Mouse (Mus musculus): ENCODE data around the gene Gm29427. TPM values are rescaled to one million over a fixed set of nuclear protein-coding genes. Genes with fewer than 3 reads are reported as not detected.
A peak's percentile ranks its signal among the peaks of the same experiment; 100 is the strongest.

The Gm29427 gene
- polyA plus RNA-seq, 1 experiment from 2014 or later, result not detected

DNA sequence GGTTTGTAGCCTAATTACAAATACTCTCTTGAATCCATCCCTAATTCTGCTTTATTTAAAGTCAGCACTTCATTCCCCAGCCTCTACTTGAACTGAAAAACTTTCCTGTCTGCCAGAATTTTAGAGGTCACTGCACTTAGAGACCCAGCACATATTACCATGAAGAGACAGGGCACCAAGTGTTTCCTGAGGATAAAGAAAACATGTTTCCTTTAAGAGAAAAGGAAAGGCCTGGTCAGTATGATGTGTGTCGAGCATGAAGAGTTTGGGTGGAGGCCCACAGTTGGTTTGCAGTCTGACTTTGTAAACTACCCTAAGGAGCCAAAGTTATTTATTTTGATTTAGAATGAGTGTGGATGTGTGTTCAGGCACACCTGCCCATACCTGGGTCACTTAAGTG, 12.5 kb upstream of the Gm29427 start:
- no peaks in the 10 kb centered on the region for H3K27me3 ChIP-seq (ENCODE audit: control insufficient read depth, insufficient read depth, low read length)
- no peak overlapping the region for H3K27ac ChIP-seq (replicated peaks; ENCODE audit: low read depth, low read length)
- 76% methylated on average over 1 of the region's 1 CpGs for WGBS
- no peaks in the 10 kb centered on the region for H3K4me1 ChIP-seq (ENCODE audit: control insufficient read depth, insufficient read depth, low read length)
- ATAC-seq (ENCODE audit: insufficient number of reproducible peaks, low FRiP score, low TSS enrichment, low read depth) (no peak), DNase-seq (ENCODE audit: low spot score) (no peak)
- no peaks in the 10 kb centered on the region for H3K9me3 ChIP-seq (ENCODE audit: control insufficient read depth, low read length)
- H3K9ac ChIP-seq (ENCODE audit: low read length), result no peak overlapping the region
- H3K4me2 ChIP-seq (ENCODE audit: low read depth, severe bottlenecking), result no peak overlapping the region
- H3K4me3 ChIP-seq (ENCODE audit: low read depth, low read length), result no peak overlapping the region
- H3K36me3 ChIP-seq (ENCODE audit: control insufficient read depth, insufficient read depth, low read length), result no peaks in the 10 kb centered on the region

- no peak overlapping the region for H3K4me2 ChIP-seq (ENCODE audit: low read depth, severe bottlenecking)
- H3K4me1 ChIP-seq (ENCODE audit: control insufficient read depth, insufficient read depth, low read length), result no peaks in the 10 kb centered on the region
- no peaks in the 10 kb centered on the region for H3K9me3 ChIP-seq (ENCODE audit: control insufficient read depth, low read length)
- 90% methylated on average over 2 of the region's 2 CpGs for WGBS
- ATAC-seq (ENCODE audit: insufficient number of reproducible peaks, low FRiP score, low TSS enrichment, low read depth), result no peak
- H3K4me3 ChIP-seq (ENCODE audit: low read depth, low read length), result no peak overlapping the region
- H3K27ac ChIP-seq (replicated peaks; ENCODE audit: low read depth, low read length), result no peak overlapping the region
- no peaks in the 10 kb centered on the region for H3K27me3 ChIP-seq (ENCODE audit: control insufficient read depth, insufficient read depth, low read length)
- H3K36me3 ChIP-seq (ENCODE audit: control insufficient read depth, insufficient read depth, low read length), result no peaks in the 10 kb centered on the region
- DNase-seq (ENCODE audit: low spot score), result no peak
- no peak overlapping the region for H3K9ac ChIP-seq (ENCODE audit: low read length)
These were observed 10.8 kb upstream of the Gm29427 start for GRCm38 (mm10) chr1:130726396-130726795.

DNA sequence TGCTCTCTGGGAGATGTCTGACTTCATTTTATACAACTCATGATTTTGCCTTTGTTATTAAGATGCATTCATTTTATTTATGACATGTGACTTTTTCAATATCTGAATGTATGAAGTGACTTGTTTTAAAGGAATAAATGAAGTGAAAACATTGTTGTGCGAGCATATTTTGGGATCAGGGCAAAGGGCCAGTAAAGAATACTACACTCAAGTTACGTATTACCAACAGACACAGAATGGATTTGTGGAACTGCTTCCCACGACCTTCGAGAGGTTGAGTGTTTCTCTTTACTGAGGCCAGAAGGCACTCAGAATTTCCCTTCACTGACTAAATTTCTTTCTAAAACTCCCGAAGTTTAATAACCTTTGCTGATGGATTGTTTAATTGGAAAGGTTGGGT, 8.6 kb upstream of the Gm29427 start:
- WGBS, result 94% methylated on average over 5 of the region's 5 CpGs
- Histone ChIP-seq H3K9me3 (ENCODE audit: control insufficient read depth, low read length) (no peaks in the 10 kb centered on the region), H3K4me1 (ENCODE audit: control insufficient read depth, insufficient read depth, low read length) (no peaks in the 10 kb centered on the region), H3K27ac (replicated peaks; ENCODE audit: low read depth, low read length) (no peak overlapping the region), H3K36me3 (ENCODE audit: control insufficient read depth, insufficient read depth, low read length) (no peaks in the 10 kb centered on the region), H3K4me2 (ENCODE audit: low read depth, severe bottlenecking) (no peak overlapping the region), H3K27me3 (ENCODE audit: control insufficient read depth, insufficient read depth, low read length) (no peaks in the 10 kb centered on the region), H3K4me3 (ENCODE audit: low read depth, low read length) (no peak overlapping the region), H3K9ac (ENCODE audit: low read length) (no peak overlapping the region)
- ATAC-seq (ENCODE audit: insufficient number of reproducible peaks, low FRiP score, low TSS enrichment, low read depth) (no peak), DNase-seq (ENCODE audit: low spot score) (no peak)

DNA sequence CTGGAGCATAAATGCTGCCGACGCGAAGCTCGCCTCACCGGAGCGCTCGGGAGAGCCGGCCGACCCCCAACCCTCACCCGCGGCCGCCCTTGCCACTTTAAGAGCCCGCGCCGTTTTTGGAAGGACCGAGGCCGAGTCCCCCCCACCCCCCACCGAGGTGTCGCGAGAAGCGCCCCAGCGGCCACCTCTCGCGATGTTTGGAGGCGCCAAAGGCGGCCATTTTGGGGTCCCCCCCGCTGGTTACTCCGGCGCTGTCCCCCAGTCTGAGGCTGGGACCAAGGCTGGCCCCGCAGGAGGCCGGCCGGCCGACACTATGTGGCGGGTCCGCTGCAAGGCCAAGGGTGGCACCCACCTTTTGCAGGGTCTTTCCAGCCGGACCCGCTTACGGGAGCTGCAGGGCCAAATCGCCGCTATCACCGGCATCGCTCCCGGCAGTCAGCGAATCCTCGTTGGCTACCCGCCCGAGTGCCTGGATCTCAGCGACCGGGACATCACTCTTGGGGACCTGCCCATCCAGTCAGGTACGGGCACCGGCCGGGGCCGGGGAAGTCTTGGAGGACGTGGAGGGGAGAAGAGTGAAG, 1.8 kb upstream of the Gm29427 start, which contains the start of gene Yod1:
Gene Yod1, plus strand, starts transcription at position 37 of the 581 bp plus-strand sequence.
- H3K9ac ChIP-seq (ENCODE audit: low read length), result peak within 1 kb of the TSS; percentile 93
- H3K4me3 ChIP-seq (ENCODE audit: low read depth, low read length), result peak within 1 kb of the TSS; percentile 84
- peak; percentile 92 for DNase-seq (ENCODE audit: low spot score)
- H3K27ac ChIP-seq (replicated peaks; ENCODE audit: low read depth, low read length), result no peak within 1 kb of the TSS; the same call in 1 of the 2 replicates
- no peaks in the 10 kb centered on the region for H3K9me3 ChIP-seq (ENCODE audit: control insufficient read depth, low read length)
- H3K4me1 ChIP-seq (ENCODE audit: control insufficient read depth, insufficient read depth, low read length), result peaks cover 2% of the 10 kb centered on the region; the same call in 1 of the 2 replicates
- H3K36me3 ChIP-seq (ENCODE audit: control insufficient read depth, insufficient read depth, low read length), result no peaks in the 10 kb centered on the region
- ATAC-seq (ENCODE audit: insufficient number of reproducible peaks, low FRiP score, low TSS enrichment, low read depth), result peak; percentile 79
- no peaks in the 10 kb centered on the region for H3K27me3 ChIP-seq (ENCODE audit: control insufficient read depth, insufficient read depth, low read length)
- under 1% methylated on average over 54 of the region's 54 CpGs for WGBS
- peak within 1 kb of the TSS; percentile 99 for H3K4me2 ChIP-seq (ENCODE audit: low read depth, severe bottlenecking)

DNA sequence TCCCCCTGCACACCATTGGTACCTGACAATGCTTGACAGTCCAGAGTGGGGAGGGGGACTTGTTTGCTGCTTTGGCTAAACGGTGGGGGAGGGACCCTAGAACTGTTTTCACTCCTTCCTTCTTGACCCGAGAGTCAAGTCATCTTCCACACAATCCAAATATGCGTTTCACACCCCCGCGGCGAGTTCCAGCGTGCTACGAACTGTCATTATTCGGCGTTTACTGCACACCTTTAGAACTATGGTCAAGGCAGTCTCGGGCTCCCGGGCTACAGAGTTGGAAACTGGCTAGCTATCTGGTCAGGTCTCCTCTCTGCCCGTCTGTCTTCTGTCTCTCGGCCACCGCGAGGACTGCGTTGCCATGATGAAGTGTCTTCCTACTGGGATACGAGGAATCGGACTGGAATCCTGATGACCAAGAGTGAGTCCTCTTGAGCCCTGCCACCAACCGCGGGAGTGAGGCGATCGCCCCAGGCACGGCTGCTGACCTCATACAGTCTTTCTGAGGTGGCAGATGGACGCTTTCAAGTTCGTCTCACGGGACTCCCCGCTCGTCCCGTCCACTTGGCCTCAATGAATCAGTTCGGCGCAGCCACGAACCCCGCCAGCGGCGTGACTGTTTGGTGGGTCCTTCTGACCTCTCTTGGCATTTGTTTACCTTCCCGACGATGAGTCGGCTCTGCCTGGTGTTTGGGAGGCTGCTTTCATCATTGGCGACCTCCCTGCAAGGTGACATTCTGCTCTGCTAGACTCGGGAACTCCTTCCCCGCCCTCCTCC, 1.1 kb upstream of the Gm29427 start:
- peaks cover 2% of the 10 kb centered on the region; the same call in 1 of the 2 replicates for H3K4me1 ChIP-seq (ENCODE audit: control insufficient read depth, insufficient read depth, low read length)
- H3K36me3 ChIP-seq (ENCODE audit: control insufficient read depth, insufficient read depth, low read length), result no peaks in the 10 kb centered on the region
- no peaks in the 10 kb centered on the region for H3K27me3 ChIP-seq (ENCODE audit: control insufficient read depth, insufficient read depth, low read length)
- H3K4me2 ChIP-seq (ENCODE audit: low read depth, severe bottlenecking), result peak overlapping the region; percentile 99
- H3K9me3 ChIP-seq (ENCODE audit: control insufficient read depth, low read length), result no peaks in the 10 kb centered on the region
- no peak overlapping the region for H3K27ac ChIP-seq (replicated peaks; ENCODE audit: low read depth, low read length)
- peak overlapping the region; percentile 84 for H3K4me3 ChIP-seq (ENCODE audit: low read depth, low read length)
- peak overlapping the region; percentile 93 for H3K9ac ChIP-seq (ENCODE audit: low read length)
- ATAC-seq (ENCODE audit: insufficient number of reproducible peaks, low FRiP score, low TSS enrichment, low read depth) (peak; percentile 8; the same call in 1 of the 2 replicates), DNase-seq (ENCODE audit: low spot score) (no peak)
- WGBS, result 0% methylated on average over 42 of the region's 42 CpGs

- ATAC-seq (ENCODE audit: insufficient number of reproducible peaks, low FRiP score, low TSS enrichment, low read depth) (no peak; the same call in none of the 2 replicates), DNase-seq (ENCODE audit: low spot score) (no peak)
- peaks cover 2% of the 10 kb centered on the region; the same call in 1 of the 2 replicates for H3K4me1 ChIP-seq (ENCODE audit: control insufficient read depth, insufficient read depth, low read length)
- H3K4me2 ChIP-seq (ENCODE audit: low read depth, severe bottlenecking), result peak overlapping the region; percentile 99
- peak overlapping the region; percentile 84 for H3K4me3 ChIP-seq (ENCODE audit: low read depth, low read length)
- H3K9me3 ChIP-seq (ENCODE audit: control insufficient read depth, low read length), result no peaks in the 10 kb centered on the region
- H3K27ac ChIP-seq (replicated peaks; ENCODE audit: low read depth, low read length), result no peak overlapping the region
- H3K9ac ChIP-seq (ENCODE audit: low read length), result peak overlapping the region; percentile 93
- H3K36me3 ChIP-seq (ENCODE audit: control insufficient read depth, insufficient read depth, low read length), result no peaks in the 10 kb centered on the region
- no peaks in the 10 kb centered on the region for H3K27me3 ChIP-seq (ENCODE audit: control insufficient read depth, insufficient read depth, low read length)
- WGBS, result 0% methylated on average over 3 of the region's 3 CpGs
These were observed 566 bp upstream of the Gm29427 start for GRCm38 (mm10) chr1:130716218-130716512.

DNA sequence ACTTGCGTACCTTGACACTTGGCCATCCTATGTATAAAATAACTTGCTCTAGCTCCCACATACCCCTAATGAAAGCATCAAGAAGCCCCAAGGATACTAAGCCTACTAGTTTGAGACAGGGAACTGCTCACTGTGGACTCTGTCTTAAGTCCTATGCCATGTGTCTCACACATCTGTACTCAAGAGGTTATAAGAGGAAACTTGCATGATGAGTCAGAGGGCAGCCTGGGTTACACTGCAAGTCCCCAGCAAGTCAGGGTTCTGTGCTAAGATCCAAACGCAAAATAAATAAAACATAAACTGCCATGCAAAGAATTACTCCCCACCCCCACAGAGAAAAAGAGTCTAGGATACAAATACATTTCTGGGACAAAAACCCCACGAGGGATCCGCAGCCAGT, 1.6 kb downstream of the Gm29427 start:
- H3K27me3 ChIP-seq (ENCODE audit: control insufficient read depth, insufficient read depth, low read length), result no peaks in the 10 kb centered on the region
- ATAC-seq (ENCODE audit: insufficient number of reproducible peaks, low FRiP score, low TSS enrichment, low read depth), result no peak
- no peak overlapping the region for H3K27ac ChIP-seq (replicated peaks; ENCODE audit: low read depth, low read length)
- H3K9ac ChIP-seq (ENCODE audit: low read length), result no peak overlapping the region
- H3K4me1 ChIP-seq (ENCODE audit: control insufficient read depth, insufficient read depth, low read length), result peaks cover 2% of the 10 kb centered on the region; the same call in 1 of the 2 replicates
- no peak for DNase-seq (ENCODE audit: low spot score)
- H3K36me3 ChIP-seq (ENCODE audit: control insufficient read depth, insufficient read depth, low read length), result no peaks in the 10 kb centered on the region
- no peak overlapping the region for H3K4me3 ChIP-seq (ENCODE audit: low read depth, low read length)
- WGBS, result 88% methylated on average over 4 of the region's 4 CpGs
- H3K4me2 ChIP-seq (ENCODE audit: low read depth, severe bottlenecking), result no peak overlapping the region
- no peaks in the 10 kb centered on the region for H3K9me3 ChIP-seq (ENCODE audit: control insufficient read depth, low read length)

DNA sequence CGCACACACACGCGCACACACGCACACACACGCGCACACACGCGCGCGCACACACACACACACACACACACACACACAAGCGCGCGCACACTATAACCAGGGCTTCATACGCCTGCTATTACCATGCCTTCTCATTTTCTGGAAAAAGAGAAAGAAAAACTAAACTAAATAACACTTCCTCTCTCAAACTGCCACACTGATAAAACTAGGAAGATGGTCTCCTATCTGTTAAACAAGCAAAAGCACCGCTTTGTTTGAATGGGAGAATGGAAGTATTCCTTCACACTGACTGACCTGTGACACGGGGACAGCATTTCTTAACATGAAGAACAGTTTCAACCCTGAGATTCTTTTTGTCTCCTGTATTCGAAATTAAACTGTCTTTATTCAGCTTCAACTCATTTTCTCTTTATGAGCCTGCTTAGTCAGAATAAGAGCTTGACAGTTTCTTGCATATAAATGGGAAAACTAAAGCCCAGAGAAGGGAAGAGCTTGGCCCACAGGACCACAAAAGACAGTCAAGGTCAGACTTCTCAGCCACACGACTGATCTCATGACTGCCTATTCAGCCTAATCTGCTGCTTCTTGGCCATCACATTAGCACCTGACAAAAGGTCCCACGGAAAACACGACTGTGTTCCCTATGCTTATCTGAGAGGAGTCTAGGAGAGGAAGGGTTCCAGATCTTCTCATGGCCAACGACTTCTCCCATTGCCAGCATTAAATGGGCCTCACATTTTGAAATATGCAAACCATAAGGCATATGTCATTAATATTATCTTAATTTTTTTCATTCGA, 5.1 kb downstream of the Gm29427 start:
- Histone ChIP-seq H3K27me3 (ENCODE audit: control insufficient read depth, insufficient read depth, low read length) (no peaks in the 10 kb centered on the region), H3K4me2 (ENCODE audit: low read depth, severe bottlenecking) (no peak overlapping the region), H3K27ac (replicated peaks; ENCODE audit: low read depth, low read length) (no peak overlapping the region), H3K4me3 (ENCODE audit: low read depth, low read length) (no peak overlapping the region), H3K4me1 (ENCODE audit: control insufficient read depth, insufficient read depth, low read length) (no peaks in the 10 kb centered on the region), H3K9ac (ENCODE audit: low read length) (no peak overlapping the region), H3K36me3 (ENCODE audit: control insufficient read depth, insufficient read depth, low read length) (no peaks in the 10 kb centered on the region), H3K9me3 (ENCODE audit: control insufficient read depth, low read length) (no peaks in the 10 kb centered on the region)
- no peak for ATAC-seq (ENCODE audit: insufficient number of reproducible peaks, low FRiP score, low TSS enrichment, low read depth)
- DNase-seq (ENCODE audit: low spot score), result no peak
- WGBS, result 89% methylated on average over 22 of the region's 22 CpGs

Data from limb, embryonic 11.5 days (tissue).